Mouse (Mus musculus) heart, adult 18-20 months (tissue): ENCODE data around the gene Litaf. TPM values are rescaled to one million over a fixed set of nuclear protein-coding genes. Genes with fewer than 3 reads are reported as not detected.

ENCODE experiments used
- DNase-seq, 2 experiments: peaks; one replicate each; pipeline ENCODE4 v3.0.0; 2021 to 2022; ENCODE audit warnings: mixed read lengths in 1 of 2
- microRNA-seq, 2 experiments: library from miRNA; unstranded; fragments of <30 nt; microRNA quantifications; one replicate each; pipeline ENCODE4 v1.2.0; 2022
- total RNA-seq, 2 experiments: library from RNA; stranded (reverse); gene quantifications; 2 replicates each; pipeline ENCODE4 v1.2.3; 2021

Gene Litaf
- total RNA-seq, 2 experiments from 2014 or later = 17.1 to 20.8 TPM

GRCm38 (mm10) chr16:10910541-10910940 lies 155.4 kb downstream of the Litaf start:
- DNase-seq = no peak

Small RNA genes within 50 kb of the gene (microRNA-seq; reads per million reads assigned to microRNA genes)
- gene Gm26268 = 0 reads per million in 2 experiments

Other genes starting within 250 kb of the Litaf start
- gene Rmi2, start 231.1 kb downstream of the Litaf start, total RNA-seq = under 1 TPM; 0.27 to 0.33 TPM
- 10 to 100 TPM; 24.6 to 26.5 TPM for gene Snn, start 5.2 kb downstream of the Litaf start, total RNA-seq
- 10 to 100 TPM; 13.6 to 14.0 TPM for gene Txndc11, start 68.5 kb upstream of the Litaf start, total RNA-seq
- 10 to 100 TPM; 20.8 to 29.1 TPM for gene Zc3h7a, start 110.2 kb upstream of the Litaf start, total RNA-seq
- gene Rsl1d1, start 137.2 kb upstream of the Litaf start, total RNA-seq = 10 to 100 TPM; 52.7 to 58.3 TPM
- 10 to 100 TPM; 59.2 to 65.3 TPM for gene Gspt1, start 188.2 kb upstream of the Litaf start, total RNA-seq
- not detected for gene Tnfrsf17, start 247.7 kb upstream of the Litaf start, total RNA-seq